Mouse (Mus musculus) olfactory bulb, adult 2 months (tissue): ENCODE results near the gene Pitpnm3.

ENCODE experiments used
- CTCF ChIP-seq: fragments of 200-500 bp; IDR thresholded peaks from 2 replicates; pipeline ENCODE4 v1.5.1; 2012; ENCODE audit warnings: low read depth, mild to moderate bottlenecking, low read length, moderate library complexity; ENCODE audit not compliant: insufficient read depth
- POLR2A ChIP-seq: fragments of 200-500 bp; IDR thresholded peaks from 2 replicates; pipeline ENCODE4 v1.6.1; 2012; ENCODE audit warnings: mild to moderate bottlenecking, low read depth, low read length, moderate library complexity; ENCODE audit not compliant: insufficient read depth

- TF ChIP-seq CTCF (no peak), POLR2A (no peak)
Measured at GRCm38 (mm10) chr11:72064414-72064813, 71.2 kb downstream of the Pitpnm3 start.
